Mouse (Mus musculus): ENCODE measurements around the gene Unc50. TPM values are rescaled to one million over a fixed set of nuclear protein-coding genes. Genes with fewer than 3 reads are reported as not detected.

Gene Unc50
- total RNA-seq, 1 experiment: 66.5 TPM

- H3K36me3 ChIP-seq (ENCODE audit: control insufficient read depth, insufficient read depth, low read length, poor library complexity, severe bottlenecking): no peaks in the 10 kb centered on the region
- DNase-seq (ENCODE audit: low read depth, low spot score): no peak
- H3K27ac ChIP-seq (ENCODE audit: insufficient read depth, low read depth, low read length, poor library complexity, severe bottlenecking): no peak overlapping the region
- TF ChIP-seq ZNF384 (IDR thresholded peaks at IDR 0.05; ENCODE audit: low read depth, low read length) (no peak), MAFK (IDR thresholded peaks at IDR 0.05; ENCODE audit: insufficient read depth, low read depth, low read length) (no peak), CHD2 (IDR thresholded peaks at IDR 0.05; ENCODE audit: low read depth, low read length) (no peak), ZC3H11A (IDR thresholded peaks at IDR 0.05; ENCODE audit: borderline replicate concordance, low read depth, low read length) (no peak), HCFC1 (IDR thresholded peaks at IDR 0.05; ENCODE audit: borderline replicate concordance, insufficient read depth, low read length) (no peak)
- H3K4me3 ChIP-seq (ENCODE audit: insufficient read depth in 1 of 2, low read depth in 1 of 2, low read length in 2 of 2, poor library complexity in 1 of 2, severe bottlenecking in 1 of 2): no peak overlapping the region
- in situ Hi-C loops (cut with MboI; ENCODE audit: low sequenced_read_pairs in 2 of 2, unreplicated experiment in 2 of 2): loop anchor here in 1 of 2 experiments (10.0 kb wide), 1 partner anchor 158 kb away; no protein-coding TSS in a partner anchor
- peaks cover 0 to 2% of the 10 kb centered on the region in 2 experiments; a peak in 1 of 4 replicates for H3K4me1 ChIP-seq (ENCODE audit: control insufficient read depth in 2 of 2, insufficient read depth in 2 of 2, low read length in 2 of 2, poor library complexity in 1 of 2)
- no peaks in the 10 kb centered on the region for H3K9me3 ChIP-seq (ENCODE audit: control insufficient read depth, insufficient read depth, low read depth, low read length)
- no peak overlapping the region for H3K9ac ChIP-seq (ENCODE audit: insufficient read depth, low read depth, low read length, poor library complexity, severe bottlenecking)
Measured at GRCm38 (mm10) chr1:37477250-37477649, 47.3 kb downstream of the Unc50 start.

- no peaks in the 10 kb centered on the region for H3K9me3 ChIP-seq (ENCODE audit: control insufficient read depth, insufficient read depth, low read depth, low read length)
- H3K4me1 ChIP-seq (ENCODE audit: control insufficient read depth in 2 of 2, insufficient read depth in 2 of 2, low read length in 2 of 2, poor library complexity in 1 of 2): peaks cover 0 to 2% of the 10 kb centered on the region in 2 experiments; a peak in 1 of 4 replicates
- H3K9ac ChIP-seq (ENCODE audit: insufficient read depth, low read depth, low read length, poor library complexity, severe bottlenecking): no peak overlapping the region
- no peak overlapping the region for H3K4me3 ChIP-seq (ENCODE audit: insufficient read depth in 1 of 2, low read depth in 1 of 2, low read length in 2 of 2, poor library complexity in 1 of 2, severe bottlenecking in 1 of 2)
- H3K36me3 ChIP-seq (ENCODE audit: control insufficient read depth, insufficient read depth, low read length, poor library complexity, severe bottlenecking): no peaks in the 10 kb centered on the region
- DNase-seq (ENCODE audit: low read depth, low spot score): no peak
- in situ Hi-C loops (cut with MboI; ENCODE audit: low sequenced_read_pairs in 2 of 2, unreplicated experiment in 2 of 2): loop anchor here in 1 of 2 experiments (10.0 kb wide), 1 partner anchor 157 kb away; no protein-coding TSS in a partner anchor
- TF ChIP-seq ZNF384 (IDR thresholded peaks at IDR 0.05; ENCODE audit: low read depth, low read length) (no peak), MAFK (IDR thresholded peaks at IDR 0.05; ENCODE audit: insufficient read depth, low read depth, low read length) (no peak), CHD2 (IDR thresholded peaks at IDR 0.05; ENCODE audit: low read depth, low read length) (no peak), ZC3H11A (IDR thresholded peaks at IDR 0.05; ENCODE audit: borderline replicate concordance, low read depth, low read length) (no peak), HCFC1 (IDR thresholded peaks at IDR 0.05; ENCODE audit: borderline replicate concordance, insufficient read depth, low read length) (no peak)
- H3K27ac ChIP-seq (ENCODE audit: insufficient read depth, low read depth, low read length, poor library complexity, severe bottlenecking): no peak overlapping the region
Measured at GRCm38 (mm10) chr1:37477928-37478327, 48.0 kb downstream of the Unc50 start.

- Histone ChIP-seq H3K9ac (ENCODE audit: insufficient read depth, low read depth, low read length, poor library complexity, severe bottlenecking) (no peak overlapping the region), H3K27ac (ENCODE audit: insufficient read depth, low read depth, low read length, poor library complexity, severe bottlenecking) (no peak overlapping the region), H3K4me1 (ENCODE audit: control insufficient read depth in 2 of 2, insufficient read depth in 2 of 2, low read length in 2 of 2, poor library complexity in 1 of 2) (peaks cover 0 to 2% of the 10 kb centered on the region in 2 experiments; a peak in 1 of 4 replicates), H3K36me3 (ENCODE audit: control insufficient read depth, insufficient read depth, low read length, poor library complexity, severe bottlenecking) (no peaks in the 10 kb centered on the region), H3K9me3 (ENCODE audit: control insufficient read depth, insufficient read depth, low read depth, low read length) (no peaks in the 10 kb centered on the region), H3K4me3 (ENCODE audit: insufficient read depth in 1 of 2, low read depth in 1 of 2, low read length in 2 of 2, poor library complexity in 1 of 2, severe bottlenecking in 1 of 2) (no peak overlapping the region)
- no peak for DNase-seq (ENCODE audit: low read depth, low spot score)
- TF ChIP-seq ZC3H11A (IDR thresholded peaks at IDR 0.05; ENCODE audit: borderline replicate concordance, low read depth, low read length): no peak
- TF ChIP-seq MAFK (IDR thresholded peaks at IDR 0.05; ENCODE audit: insufficient read depth, low read depth, low read length): no peak
- TF ChIP-seq CHD2 (IDR thresholded peaks at IDR 0.05; ENCODE audit: low read depth, low read length): no peak
- TF ChIP-seq HCFC1 (IDR thresholded peaks at IDR 0.05; ENCODE audit: borderline replicate concordance, insufficient read depth, low read length): no peak
- TF ChIP-seq ZNF384 (IDR thresholded peaks at IDR 0.05; ENCODE audit: low read depth, low read length): no peak
- in situ Hi-C loops (cut with MboI; ENCODE audit: low sequenced_read_pairs in 2 of 2, unreplicated experiment in 2 of 2): loop anchor here in 1 of 2 experiments (10.0 kb wide), 1 partner anchor 156 kb away; no protein-coding TSS in a partner anchor
Measured at GRCm38 (mm10) chr1:37478416-37478815, 48.5 kb downstream of the Unc50 start.

- TF ChIP-seq HCFC1 (IDR thresholded peaks at IDR 0.05; ENCODE audit: borderline replicate concordance, insufficient read depth, low read length): no peak
- TF ChIP-seq ZNF384 (IDR thresholded peaks at IDR 0.05; ENCODE audit: low read depth, low read length): no peak
- TF ChIP-seq CHD2 (IDR thresholded peaks at IDR 0.05; ENCODE audit: low read depth, low read length): no peak
- TF ChIP-seq MAFK (IDR thresholded peaks at IDR 0.05; ENCODE audit: insufficient read depth, low read depth, low read length): no peak
- no peak for TF ChIP-seq ZC3H11A (IDR thresholded peaks at IDR 0.05; ENCODE audit: borderline replicate concordance, low read depth, low read length)
- Histone ChIP-seq H3K9me3 (ENCODE audit: control insufficient read depth, insufficient read depth, low read depth, low read length) (no peaks in the 10 kb centered on the region), H3K27ac (ENCODE audit: insufficient read depth, low read depth, low read length, poor library complexity, severe bottlenecking) (no peak overlapping the region), H3K4me1 (ENCODE audit: control insufficient read depth in 2 of 2, insufficient read depth in 2 of 2, low read length in 2 of 2, poor library complexity in 1 of 2) (peaks cover 0 to 2% of the 10 kb centered on the region in 2 experiments; a peak in 1 of 4 replicates), H3K4me3 (ENCODE audit: insufficient read depth in 1 of 2, low read depth in 1 of 2, low read length in 2 of 2, poor library complexity in 1 of 2, severe bottlenecking in 1 of 2) (no peak overlapping the region), H3K9ac (ENCODE audit: insufficient read depth, low read depth, low read length, poor library complexity, severe bottlenecking) (no peak overlapping the region), H3K36me3 (ENCODE audit: control insufficient read depth, insufficient read depth, low read length, poor library complexity, severe bottlenecking) (no peaks in the 10 kb centered on the region)
- DNase-seq (ENCODE audit: low read depth, low spot score): no peak
- in situ Hi-C loops (cut with MboI; ENCODE audit: low sequenced_read_pairs in 2 of 2, unreplicated experiment in 2 of 2): loop anchor here in 1 of 2 experiments (10.0 kb wide), 1 partner anchor 156 kb away; no protein-coding TSS in a partner anchor
Measured at GRCm38 (mm10) chr1:37479074-37479473, 49.1 kb downstream of the Unc50 start.

Measured in ES-E14 (cell line).